Mouse (Mus musculus): ENCODE measurements at regions not wholly inside any gene's neighbourhood (a gene's known extent, or its start where the extent isn't known, plus 50 kb on each side); places are given as distances from the start of the nearest gene placed in this dataset.

GRCm38 (mm10) chrX:158709811-158710210, 500.3 kb upstream of the Rps6ka3 start:
- no peak for TF ChIP-seq CTCF (conservative IDR thresholded peaks at IDR 0.05; ENCODE audit: low read length)
- no peak for TF ChIP-seq NANOG (IDR thresholded peaks at IDR 0.05; ENCODE audit: borderline replicate concordance, low read length)

Measured in E14TG2a.4 (cell line).